Mouse (Mus musculus) natural killer cell, adult 2 months (primary cell): Measurements from ENCODE around the gene Fancc.
"Not testable (repeated sequence)": the region's sequence is repeated elsewhere in the genome, so short reads cannot be mapped to it uniquely, and the experiment has no call there.

Experiments
- DNase-seq, 2 experiments: peaks; one replicate each; pipeline ENCODE4 v3.0.0; 2022; ENCODE audit warnings: low spot score in 2 of 2

Gene Fancc

DNA sequence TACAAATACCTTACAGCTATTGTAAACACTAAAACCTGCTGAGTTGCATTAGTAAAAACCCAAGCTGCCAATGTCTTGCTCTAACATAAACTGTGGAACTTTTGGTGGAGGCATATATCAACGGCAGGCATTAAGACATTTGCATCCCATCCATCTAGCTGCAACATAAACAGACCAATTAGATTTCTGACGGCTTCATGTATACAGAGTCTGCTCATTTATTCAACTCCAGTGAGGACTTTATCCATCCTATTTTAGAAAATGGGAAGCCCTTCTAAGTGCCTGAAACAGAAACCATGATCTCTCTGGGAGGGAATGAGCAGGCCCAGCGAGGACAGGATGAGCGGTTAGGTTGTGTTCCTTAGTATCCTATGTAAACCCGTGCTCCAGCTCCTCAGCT is 18.5 kb upstream of the Fancc start:
- DNase-seq = no peak

GRCm38 (mm10) chr13:63514931-63515360 is 17.9 kb upstream of the Fancc start:
- DNase-seq = no peak

DNA sequence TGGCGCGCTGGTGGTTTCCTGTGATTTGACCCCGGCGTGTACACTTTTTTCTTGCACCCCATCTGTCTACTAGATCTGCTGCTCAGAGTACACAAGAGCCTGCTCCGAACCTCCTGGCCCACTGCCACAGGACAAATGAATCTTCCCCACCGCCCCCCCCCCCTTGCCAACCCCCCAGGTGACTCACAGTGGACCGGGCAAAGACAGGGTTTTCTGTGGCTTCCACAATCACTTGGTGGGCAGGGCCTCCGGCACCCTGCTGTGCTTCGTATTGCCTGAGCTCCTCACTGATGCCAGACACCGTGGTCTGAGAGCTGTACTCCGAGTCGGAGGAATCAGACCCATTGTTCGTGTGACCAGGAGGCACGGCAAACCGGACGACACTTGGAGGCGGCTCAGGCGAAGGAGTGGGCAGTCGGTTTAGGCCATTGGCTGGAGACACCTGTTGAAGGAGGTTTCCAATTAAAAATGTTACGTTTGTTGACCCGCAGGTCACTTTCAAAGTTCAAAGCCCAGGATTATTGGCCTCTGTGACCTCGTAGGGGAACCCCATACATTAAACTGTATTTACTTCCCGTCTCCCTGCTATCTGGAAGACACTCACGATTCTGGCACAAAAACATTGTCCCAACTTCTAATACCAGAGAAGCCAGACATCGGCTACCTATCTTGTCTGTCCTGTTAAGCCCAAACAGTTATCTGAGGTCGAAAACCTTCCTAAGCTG is 16.5 kb upstream of the Fancc start:
- DNase-seq = no peak

DNA sequence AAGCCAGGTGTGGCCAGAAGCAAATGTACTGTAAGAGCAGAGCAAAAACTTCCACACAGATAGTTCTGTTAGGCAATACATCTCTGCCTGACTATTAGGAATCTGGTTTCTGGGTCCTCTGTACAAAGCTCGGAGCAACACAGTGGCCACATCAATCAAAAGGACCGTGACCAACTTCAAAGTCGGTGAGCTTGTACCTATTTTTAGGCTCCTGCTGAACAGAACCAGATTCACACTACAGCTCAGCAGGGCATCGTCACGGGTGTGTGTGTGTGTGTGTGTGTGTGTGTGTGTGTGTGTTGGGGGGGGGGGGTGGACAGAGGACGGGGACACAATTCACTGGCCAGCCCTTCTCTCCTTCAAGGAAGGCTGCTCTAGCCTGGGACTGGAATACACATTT is 15.3 kb upstream of the Fancc start:
- peak in 1 of 2 experiments; percentile 14 for DNase-seq

GRCm38 (mm10) chr13:63507821-63508220 is 10.7 kb upstream of the Fancc start:
- DNase-seq = no peak

GRCm38 (mm10) chr13:63507001-63507556 is 10.0 kb upstream of the Fancc start:
- no peak for DNase-seq

- DNase-seq = no peak
Measured at GRCm38 (mm10) chr13:63506364-63506763, 9.3 kb upstream of the Fancc start.

DNA sequence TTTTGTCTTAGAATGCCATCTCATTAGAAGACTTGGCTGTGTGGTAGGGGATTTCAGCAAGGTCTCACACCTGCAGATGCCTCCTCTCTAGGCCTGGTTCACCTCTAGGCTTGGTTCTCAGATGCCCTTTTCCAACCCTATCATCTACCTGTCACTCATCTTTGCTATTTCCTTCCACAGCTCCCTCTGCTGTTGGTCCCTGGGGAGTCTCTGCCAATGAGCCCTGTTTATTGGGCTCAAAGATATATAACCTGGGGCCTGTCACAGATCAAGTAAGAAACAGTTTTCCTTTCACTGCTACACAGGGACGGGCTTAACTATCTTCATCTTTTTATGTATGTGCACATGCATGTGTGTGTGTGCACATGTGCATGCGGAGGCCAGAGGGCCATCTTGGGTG is 5.3 kb upstream of the Fancc start:
- DNase-seq = no peak

DNA sequence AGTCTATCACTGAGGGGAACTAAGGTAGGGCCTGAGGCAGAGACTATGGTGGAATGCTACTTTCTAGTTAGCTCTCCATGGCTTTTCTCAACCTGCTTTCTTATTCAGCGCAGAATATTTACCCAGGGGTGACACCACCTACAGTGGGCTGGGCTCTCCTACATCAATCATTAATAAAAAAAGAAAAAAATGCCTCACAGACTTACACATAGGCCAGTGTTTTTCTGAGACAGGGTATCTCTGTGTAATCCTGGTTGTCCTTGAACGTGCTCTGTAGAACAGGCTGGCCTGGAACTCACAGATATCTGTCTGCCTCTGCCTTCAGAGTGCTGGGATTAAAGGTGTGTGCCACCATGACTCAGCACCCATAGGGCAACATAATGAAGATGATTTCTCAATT is 2.4 kb upstream of the Fancc start:
- no peak for DNase-seq

DNA sequence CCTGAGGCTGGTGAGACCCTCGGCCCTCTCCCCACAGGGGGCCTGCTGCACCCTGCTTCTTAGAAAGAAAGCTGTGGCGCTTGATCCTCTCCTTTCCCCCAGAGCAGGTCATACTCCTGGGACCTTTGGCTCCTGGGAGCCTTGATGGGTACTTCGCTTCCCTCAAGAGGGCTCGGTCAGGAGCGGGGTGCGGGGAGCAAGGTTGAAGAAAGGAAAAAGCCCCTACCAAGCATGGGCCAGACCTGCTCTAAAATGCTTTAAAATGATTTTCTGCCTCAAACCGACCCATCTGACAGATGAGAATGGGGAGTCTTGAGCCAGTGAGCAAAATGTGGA is 9.4 kb downstream of the Fancc start:
- no peak for DNase-seq

DNA sequence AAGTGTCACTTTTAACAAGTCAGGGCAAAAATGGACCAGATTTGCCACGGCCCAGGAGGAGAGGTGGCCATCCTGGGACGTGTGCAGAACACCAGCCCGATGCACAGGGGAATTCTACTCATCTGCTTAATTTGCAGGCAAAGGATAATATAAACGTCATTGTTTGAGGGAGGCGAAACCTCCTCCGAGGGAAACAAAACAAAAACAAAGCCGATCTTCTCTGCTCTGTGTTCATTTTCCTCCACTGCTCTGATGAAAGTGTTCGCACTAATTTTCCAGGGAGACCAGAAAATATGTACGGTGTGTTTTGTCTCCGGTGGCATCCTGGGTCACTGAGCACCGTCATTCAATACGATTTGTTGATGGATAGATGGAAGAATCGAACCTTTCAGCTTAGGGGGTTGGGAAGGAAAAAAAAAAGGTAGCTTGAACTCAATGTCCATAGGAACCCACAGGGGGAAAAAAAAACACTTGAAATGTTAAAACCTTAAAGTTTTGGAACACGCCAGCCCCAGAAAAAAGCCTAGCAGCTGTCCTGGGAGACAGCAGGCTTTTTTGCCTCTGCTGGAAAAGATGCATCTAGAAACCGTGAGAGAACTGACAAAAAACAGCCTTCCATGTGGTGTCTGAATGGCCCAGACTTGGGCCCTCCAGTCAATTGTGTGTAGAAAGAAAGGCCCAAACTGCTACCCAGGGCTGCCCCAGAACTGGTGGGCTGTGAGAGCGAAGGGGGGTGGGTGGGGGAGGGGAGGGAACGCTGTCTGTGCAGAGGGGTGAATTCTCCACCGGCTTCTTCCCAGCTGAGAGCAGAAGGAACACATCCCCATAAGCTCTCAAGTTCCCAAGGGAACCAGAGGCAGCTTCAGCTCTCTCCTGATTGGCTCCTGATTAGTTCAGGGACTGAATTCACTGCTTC is 10.0 kb downstream of the Fancc start:
- DNase-seq = no peak

DNA sequence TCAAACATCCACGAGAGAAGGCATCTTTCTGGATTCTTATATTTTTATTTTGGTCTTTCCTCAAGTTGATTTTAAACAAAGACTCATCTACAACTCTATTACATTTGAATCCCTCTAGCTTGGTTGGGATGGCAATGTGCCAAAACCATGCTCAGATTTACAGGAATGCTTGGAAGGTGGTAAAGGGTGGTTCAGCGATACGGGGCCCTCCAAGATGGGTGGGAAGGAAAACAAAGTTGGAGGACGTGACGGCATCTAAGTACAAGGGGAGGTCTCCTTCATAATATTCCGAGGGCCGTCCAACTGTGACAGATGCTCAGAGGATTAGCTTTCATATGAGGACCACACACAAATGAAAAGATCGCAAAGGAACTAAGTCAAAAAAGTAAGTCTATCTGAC is 21.7 kb downstream of the Fancc start:
- no peak for DNase-seq

- DNase-seq = no peak
Measured at GRCm38 (mm10) chr13:63452898-63453297, 44.2 kb downstream of the Fancc start.

- no peak for DNase-seq
Measured at GRCm38 (mm10) chr13:63451140-63451539, 45.9 kb downstream of the Fancc start.

DNA sequence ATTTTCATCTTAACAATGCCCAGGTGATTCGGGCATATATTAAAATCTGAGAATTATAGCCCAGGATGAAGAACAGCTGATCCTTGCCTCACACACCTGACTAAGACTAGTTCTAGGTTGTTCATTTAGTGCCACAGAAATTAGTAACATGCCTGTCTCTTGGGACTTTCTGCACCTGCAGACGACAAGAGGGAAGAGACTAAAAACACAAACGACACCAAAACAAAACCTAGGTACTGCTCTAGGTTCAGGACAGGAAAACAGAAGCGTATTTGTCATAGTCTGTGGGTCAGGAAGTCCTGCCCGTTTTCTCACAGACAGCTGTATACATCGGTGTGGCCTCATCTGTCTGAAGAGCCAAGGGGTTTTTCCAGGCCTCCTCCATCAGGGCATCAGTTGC is 51.7 kb downstream of the Fancc start:
- no peak for DNase-seq

DNA sequence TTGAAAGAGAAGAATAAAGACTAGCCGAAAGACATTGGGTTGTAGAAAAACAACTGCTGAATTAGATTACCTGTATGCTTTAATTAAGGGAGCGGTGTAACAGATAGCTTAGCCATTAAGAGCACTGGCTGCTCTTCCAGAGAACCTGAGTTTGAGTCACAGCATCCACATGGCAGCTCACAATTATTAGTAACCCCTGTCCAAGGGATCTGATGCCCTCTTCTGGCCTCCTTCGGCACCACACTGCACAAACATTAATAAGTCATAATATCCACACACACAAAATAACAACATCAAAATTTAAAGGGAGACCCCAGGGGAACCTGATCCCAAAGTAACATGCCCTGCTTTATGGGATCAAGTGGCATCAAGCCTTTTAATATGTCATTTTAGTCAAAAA is 64.3 kb downstream of the Fancc start:
- peak; percentile 17 to 37 for DNase-seq

DNA sequence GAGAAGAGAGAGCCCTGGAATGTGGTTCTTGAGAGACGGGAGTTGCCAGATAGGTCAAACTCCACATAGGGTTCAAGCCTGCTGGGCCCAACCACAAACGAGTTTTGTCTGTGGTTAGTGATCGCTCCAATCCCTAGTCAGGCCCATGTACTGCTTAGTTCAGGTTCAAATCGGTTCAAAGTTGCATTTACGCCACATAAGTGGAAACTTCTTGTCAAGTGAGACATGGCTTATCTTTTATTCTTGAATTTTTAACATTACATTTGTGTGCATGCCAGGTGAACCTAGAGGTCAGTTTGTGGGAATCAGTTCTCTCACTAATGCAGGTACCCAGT is 65.3 kb downstream of the Fancc start:
- DNase-seq = no peak

DNA sequence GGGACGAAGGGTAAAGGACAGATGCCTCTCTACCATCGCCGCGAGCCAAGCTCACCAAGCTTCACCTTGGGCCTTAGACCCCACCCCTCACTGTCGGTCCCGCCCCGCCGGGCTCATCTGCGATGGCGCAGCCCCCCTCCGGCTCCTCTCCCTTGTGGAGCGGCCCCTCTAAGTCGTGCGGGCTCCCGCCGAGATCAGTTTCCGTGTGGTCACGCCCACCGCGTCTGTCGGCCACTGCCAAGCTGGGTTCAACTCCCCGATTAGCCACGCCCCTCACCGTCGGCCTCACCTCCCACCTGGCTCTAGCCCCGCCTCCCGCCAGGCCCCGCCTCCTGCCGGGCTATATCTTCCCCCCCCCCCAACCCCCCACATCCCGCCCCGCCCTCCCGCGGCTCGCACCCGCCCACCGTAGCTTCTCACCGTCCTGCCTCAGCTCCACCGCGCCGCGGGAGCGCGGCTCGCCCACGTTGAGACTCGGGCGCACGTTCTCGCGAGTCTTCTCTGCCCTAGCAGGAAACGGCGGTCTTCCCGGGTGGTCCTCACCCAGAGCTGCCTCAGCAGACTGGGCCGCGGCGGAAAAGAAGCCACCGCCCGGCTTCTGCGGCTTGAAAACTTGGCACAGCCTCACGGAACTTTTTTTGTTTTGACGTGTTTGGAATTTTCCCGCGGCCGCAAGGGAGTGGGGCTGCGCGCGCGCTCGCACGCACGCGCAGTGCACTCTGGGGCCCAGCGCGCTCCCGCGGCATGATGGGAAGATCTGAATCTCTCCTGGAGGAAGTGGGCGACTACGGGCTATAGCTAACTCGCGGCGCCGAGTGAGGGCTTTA is 65.8 kb downstream of the Fancc start:
- peak; percentile 94 to 97 for DNase-seq

- no peak for DNase-seq
Measured at GRCm38 (mm10) chr13:63430681-63431029, 66.4 kb downstream of the Fancc start.

DNA sequence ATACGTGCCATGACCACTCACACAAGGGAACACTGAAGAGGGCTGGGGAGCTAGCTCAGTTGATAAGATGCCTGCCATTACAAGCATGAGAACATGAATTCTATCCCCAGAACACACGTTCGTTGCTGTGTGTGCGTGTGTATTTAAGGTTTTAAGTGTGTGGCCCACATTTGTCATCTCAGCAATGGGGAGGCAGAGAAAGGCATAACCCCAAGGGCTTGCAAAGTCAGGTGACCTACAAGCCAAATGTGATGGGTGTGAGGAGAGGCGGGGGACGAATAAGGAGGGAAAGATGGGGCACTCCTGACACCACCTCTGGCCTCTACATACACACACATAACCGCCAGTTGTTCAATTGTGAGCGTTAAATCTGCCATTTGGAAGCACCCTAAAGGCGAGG is 66.9 kb downstream of the Fancc start:
- no peak for DNase-seq

- DNase-seq = not testable (repeated sequence)
Measured at GRCm38 (mm10) chr13:63428211-63428610, 68.9 kb downstream of the Fancc start.

GRCm38 (mm10) chr13:63423060-63423459 is 74.0 kb downstream of the Fancc start:
- DNase-seq = no peak
